Mouse (Mus musculus) embryo, embryonic 10.5 days (tissue): ENCODE results near the gene Rnf115.

Experiments used
- DNase-seq: peaks from one replicate; pipeline ENCODE4 v3.0.0-alpha.2; 2015; ENCODE audit warnings: low spot score

Rnf115 gene

GRCm38 (mm10) chr3:96834587-96835348 lies 107.3 kb downstream of the Rnf115 start:
- no peak for DNase-seq

- DNase-seq: no peak
Observed at GRCm38 (mm10) chr3:96836414-96836813, 109.0 kb downstream of the Rnf115 start.

- no peak for DNase-seq
Observed at GRCm38 (mm10) chr3:96838996-96839645, 111.7 kb downstream of the Rnf115 start.
